Mouse (Mus musculus): ENCODE results near the gene Golga1. TPM values are rescaled to one million over a fixed set of nuclear protein-coding genes. Genes with fewer than 3 reads are reported as not detected.

The Golga1 gene
- polyA plus RNA-seq, 1 experiment from 2014 or later, result 42.6 TPM

Other genes starting within 250 kb of the Golga1 start
- 1.7 and 2.6 TPM in 2 replicates for gene Nr6a1, start 137.9 kb downstream of the Golga1 start, polyA plus RNA-seq (2014; fragmentation: Nextera tagmentation; extraction: Ambion mirVana)
- gene Olfml2a, start 133.6 kb downstream of the Golga1 start, polyA plus RNA-seq (2014; fragmentation: Nextera tagmentation; extraction: Ambion mirVana), result 0.98 and 2.2 TPM in 2 replicates
- gene Wdr38, start 68.1 kb downstream of the Golga1 start, polyA plus RNA-seq (2014; fragmentation: Nextera tagmentation; extraction: Ambion mirVana), result 1.4 and 1.5 TPM in 2 replicates
- 141 and 144 TPM in 2 replicates for gene Arpc5l, start 60.2 kb downstream of the Golga1 start, polyA plus RNA-seq (2014; fragmentation: Nextera tagmentation; extraction: Ambion mirVana)
- 635 and 731 TPM in 2 replicates for gene Rpl35, start 59.9 kb downstream of the Golga1 start, polyA plus RNA-seq (2014; fragmentation: Nextera tagmentation; extraction: Ambion mirVana)
- 22.3 and 22.6 TPM in 2 replicates for gene Scai, start 125.2 kb upstream of the Golga1 start, polyA plus RNA-seq (2014; fragmentation: Nextera tagmentation; extraction: Ambion mirVana)
- gene Ppp6c, start 160.9 kb upstream of the Golga1 start, polyA plus RNA-seq (2014; fragmentation: Nextera tagmentation; extraction: Ambion mirVana), result 66.3 and 95.3 TPM in 2 replicates

Data from midbrain, embryonic 14.5 days (tissue).